Mouse (Mus musculus): Measurements from ENCODE around the gene Tfec. TPM values are rescaled to one million over a fixed set of nuclear protein-coding genes. Genes with fewer than 3 reads are reported as not detected.

The Tfec gene
- total RNA-seq (2015; ENCODE audit: low replicate concordance) (14.0 and 14.4 TPM in 2 replicates), total RNA-seq (2017; ENCODE audit: low replicate concordance) (10.6 and 10.7 TPM in 2 replicates)

DNA sequence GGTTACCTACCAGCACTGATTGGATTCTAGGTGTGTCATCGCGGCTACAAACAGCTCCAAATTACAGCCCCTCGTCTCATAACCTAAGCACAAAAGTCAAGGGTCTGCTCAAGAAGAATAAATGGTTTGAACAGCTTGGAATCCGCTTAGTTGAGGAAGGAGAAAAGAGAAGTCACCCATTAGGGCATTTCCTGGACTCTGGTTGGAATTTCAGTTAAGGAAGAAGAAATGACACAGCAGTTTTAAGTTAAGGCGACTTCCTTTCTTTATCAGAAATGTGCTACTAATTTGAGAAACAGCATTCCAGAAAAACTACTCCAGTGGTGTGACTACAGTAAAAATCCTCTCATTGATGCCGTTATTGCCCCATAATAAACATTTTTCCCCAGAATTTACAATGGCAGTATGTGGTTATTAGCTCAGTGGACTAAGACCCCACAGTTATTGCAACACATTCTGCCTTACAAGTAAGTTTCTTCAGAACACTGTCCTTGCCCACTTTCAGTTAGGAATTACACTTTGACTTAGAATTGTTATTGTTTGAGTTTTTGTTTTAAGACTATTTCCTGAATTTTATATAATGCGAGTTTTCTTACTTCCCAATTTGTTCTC, at the start of gene Tfec:
Tfec (minus strand) TSS at position 191 of the 612 bp plus-strand sequence.
- ATAC-seq (replicated peaks; ENCODE audit: low FRiP score, poor library complexity, severe bottlenecking) = no peak

GRCm38 (mm10) chr6:16947837-16948236, 49.6 kb upstream of the Tfec start:
- no peak for ATAC-seq (replicated peaks; ENCODE audit: low FRiP score, poor library complexity, severe bottlenecking)

DNA sequence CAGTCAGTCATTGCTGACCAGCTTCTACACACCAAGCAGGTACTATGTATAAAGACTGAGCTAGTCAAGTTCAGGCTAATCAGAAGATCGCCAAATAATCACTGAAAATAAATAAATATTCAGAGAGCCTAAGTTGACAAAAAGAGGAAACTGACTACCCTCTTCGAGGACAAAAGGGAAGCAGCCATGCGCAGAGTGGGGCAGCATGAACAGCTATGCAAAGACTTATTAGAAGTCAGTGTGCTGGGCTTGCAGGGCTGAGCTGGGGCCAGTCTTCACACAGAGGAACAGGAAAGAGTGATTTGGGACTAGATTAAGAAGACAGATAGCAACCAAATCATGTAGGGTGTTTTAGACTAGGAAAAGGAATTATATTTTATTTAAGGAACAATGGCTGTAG, 45.3 kb upstream of the Tfec start:
- ATAC-seq (replicated peaks; ENCODE audit: low FRiP score, poor library complexity, severe bottlenecking) = no peak

DNA sequence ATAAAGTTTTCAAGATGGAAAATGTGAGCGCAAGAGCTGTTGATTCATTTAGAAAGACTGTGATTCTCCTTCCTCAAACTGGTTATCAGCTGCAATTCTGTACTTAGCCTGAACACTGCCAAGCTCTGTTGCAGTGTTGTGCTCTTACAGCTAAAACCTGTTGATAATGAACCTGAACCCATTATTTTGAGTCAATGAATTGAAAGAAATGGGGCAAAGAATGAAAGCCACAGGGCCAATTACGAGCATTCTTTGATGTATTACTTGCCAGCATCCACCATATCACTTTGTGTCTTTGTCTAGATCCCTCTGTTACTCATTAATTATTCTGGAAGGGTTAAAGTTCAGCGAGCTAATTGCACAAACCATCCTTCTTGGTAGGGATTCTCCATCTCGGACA, 44.2 kb upstream of the Tfec start:
- no peak for ATAC-seq (replicated peaks; ENCODE audit: low FRiP score, poor library complexity, severe bottlenecking)

GRCm38 (mm10) chr6:16931059-16931458, 32.8 kb upstream of the Tfec start:
- ATAC-seq (replicated peaks; ENCODE audit: low FRiP score, poor library complexity, severe bottlenecking) = no peak

GRCm38 (mm10) chr6:16920111-16920656, 21.9 kb upstream of the Tfec start:
- no peak for ATAC-seq (replicated peaks; ENCODE audit: low FRiP score, poor library complexity, severe bottlenecking)

DNA sequence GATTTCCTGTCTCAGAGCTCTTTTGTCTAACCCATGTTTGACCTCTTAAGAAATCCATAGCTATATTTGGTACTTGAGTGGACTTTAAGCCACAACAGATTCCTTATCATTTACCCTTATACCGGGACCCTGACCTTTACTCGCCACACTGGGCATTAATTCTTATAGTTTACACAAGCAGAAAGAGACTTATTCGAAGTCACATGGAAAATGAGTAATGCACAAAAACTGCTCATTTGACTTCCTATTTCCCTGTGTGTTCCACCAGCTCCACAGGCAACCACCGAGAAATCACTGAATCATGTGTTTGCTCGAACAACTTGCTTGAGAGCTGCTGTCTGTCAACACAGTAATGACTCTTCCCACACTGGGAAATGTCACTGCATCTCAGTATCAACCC, 6.4 kb downstream of the Tfec start:
- ATAC-seq (replicated peaks; ENCODE audit: low FRiP score, poor library complexity, severe bottlenecking) = no peak

DNA sequence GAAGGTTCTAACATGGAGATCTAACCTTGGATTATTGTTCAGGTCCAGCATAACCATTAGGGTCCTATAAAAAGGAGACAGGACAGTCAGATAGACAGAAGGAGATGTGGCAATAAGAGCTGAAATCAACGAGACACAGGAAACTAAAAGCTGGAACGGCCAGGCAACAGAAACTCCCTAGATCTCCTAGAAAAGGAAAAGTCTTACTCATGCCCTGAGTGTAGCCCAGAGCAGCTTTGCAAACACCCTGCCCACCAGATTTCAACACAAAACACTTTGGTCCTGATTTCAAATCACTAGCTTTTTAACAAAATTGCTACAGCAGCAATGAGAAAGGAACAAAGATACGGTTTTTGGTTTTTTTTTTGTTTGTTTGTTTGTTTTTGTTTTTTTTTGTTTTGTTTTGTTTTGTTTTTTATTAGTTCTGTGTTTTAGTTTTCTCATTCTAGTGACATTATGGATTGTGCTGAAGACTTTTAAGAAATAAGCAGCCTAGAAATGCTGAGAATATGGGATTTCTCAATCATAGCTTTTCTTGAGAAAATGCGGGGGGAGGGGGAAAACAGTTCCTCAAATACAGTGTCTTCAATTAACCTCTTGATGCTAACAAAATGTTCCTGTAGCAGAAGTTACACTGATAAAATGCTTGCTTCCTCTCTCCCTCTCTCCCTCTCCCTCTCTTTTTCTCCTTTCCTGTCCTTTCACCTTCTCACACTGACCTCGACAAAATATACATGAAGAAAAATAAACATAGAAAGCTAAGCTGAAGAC, 14.5 kb downstream of the Tfec start:
- ATAC-seq (replicated peaks; ENCODE audit: low FRiP score, poor library complexity, severe bottlenecking) = no peak

DNA sequence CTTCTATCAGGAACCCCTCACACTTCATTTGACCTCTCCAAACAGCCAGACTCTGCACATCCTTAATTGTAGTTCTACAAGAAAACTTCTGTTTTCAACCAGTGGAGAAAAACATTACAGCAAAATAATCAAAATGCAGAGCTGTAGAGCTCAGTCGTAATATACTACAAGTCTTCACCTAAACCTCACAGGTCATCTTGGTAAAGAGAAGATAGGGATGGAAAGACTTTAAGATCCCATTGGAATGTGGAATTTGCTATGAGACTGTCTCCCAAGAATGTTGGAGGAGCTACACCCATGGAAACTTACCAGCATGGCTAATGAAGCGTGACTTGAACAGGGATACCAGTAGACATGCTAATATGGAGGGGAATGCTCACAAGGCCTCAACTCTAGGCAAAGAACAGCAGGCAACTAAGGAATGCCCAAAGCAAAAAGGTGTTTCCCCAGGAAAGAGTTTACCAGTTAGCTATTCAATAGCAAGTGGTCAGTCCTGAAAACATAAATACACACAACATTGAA, 24.2 kb downstream of the Tfec start:
- ATAC-seq (replicated peaks; ENCODE audit: low FRiP score, poor library complexity, severe bottlenecking) = no peak

DNA sequence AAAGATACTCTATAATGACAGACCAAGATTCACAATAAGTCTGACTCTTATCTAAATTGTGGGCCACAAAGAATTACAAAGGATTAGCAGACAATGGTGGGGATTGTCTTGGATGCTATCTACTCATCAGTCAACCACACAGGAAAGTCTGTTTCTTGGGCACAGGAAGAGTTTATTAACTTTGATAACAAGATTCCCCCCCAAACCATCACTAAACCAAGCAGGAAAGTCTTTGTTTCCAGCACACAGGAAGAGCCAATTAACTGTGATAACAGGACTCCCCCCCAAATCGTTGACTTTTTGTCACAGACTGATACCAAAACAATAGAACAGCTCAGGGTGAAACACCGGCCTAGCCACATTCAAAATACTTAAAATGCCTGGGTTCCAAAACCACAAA, 28.2 kb downstream of the Tfec start:
- no peak for ATAC-seq (replicated peaks; ENCODE audit: low FRiP score, poor library complexity, severe bottlenecking)

GRCm38 (mm10) chr6:16868314-16868713, 29.9 kb downstream of the Tfec start:
- no peak for ATAC-seq (replicated peaks; ENCODE audit: low FRiP score, poor library complexity, severe bottlenecking)

- ATAC-seq (replicated peaks; ENCODE audit: low FRiP score, poor library complexity, severe bottlenecking) = no peak
Observed at GRCm38 (mm10) chr6:16862753-16863508, 35.3 kb downstream of the Tfec start.

GRCm38 (mm10) chr6:16862050-16862449, 36.2 kb downstream of the Tfec start:
- no peak for ATAC-seq (replicated peaks; ENCODE audit: low FRiP score, poor library complexity, severe bottlenecking)

DNA sequence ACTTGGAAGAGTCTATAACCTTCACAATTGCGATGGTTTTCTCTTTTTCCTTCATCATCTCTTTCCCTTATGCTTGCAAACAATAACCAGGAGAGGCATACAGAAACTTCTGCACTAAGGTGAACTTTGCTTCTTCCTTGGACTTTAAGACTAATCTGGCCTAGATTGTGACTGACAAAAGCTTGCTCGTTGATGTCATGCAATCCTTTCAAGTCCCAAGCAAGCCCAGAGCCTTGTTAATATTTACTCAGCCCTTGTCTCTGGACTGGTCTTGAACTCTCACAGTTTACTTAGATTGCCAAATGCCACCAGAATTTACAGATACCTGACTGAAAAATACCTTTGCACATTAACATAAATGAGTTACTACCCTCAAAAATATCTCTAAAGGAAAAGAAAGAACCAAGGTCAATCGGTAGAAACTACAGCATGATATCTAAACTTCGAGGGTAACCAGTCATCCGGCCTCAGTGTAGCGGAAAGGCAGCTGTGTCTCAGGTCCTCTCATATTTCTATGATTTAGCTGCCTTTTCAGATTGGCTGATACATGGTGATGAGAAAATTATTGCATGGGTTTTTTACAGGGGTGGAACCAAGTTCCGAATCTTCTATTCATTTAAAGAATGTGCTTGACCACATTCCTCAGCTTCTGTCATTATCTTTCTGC, 42.2 kb downstream of the Tfec start:
- no peak for ATAC-seq (replicated peaks; ENCODE audit: low FRiP score, poor library complexity, severe bottlenecking)

- no peak for ATAC-seq (replicated peaks; ENCODE audit: low FRiP score, poor library complexity, severe bottlenecking)
Observed at GRCm38 (mm10) chr6:16854977-16855376, 43.3 kb downstream of the Tfec start.

GRCm38 (mm10) chr6:16846521-16846920, 51.7 kb downstream of the Tfec start:
- ATAC-seq (replicated peaks; ENCODE audit: low FRiP score, poor library complexity, severe bottlenecking) = no peak

GRCm38 (mm10) chr6:16835631-16836030, 62.6 kb downstream of the Tfec start:
- no peak for ATAC-seq (replicated peaks; ENCODE audit: low FRiP score, poor library complexity, severe bottlenecking)

DNA sequence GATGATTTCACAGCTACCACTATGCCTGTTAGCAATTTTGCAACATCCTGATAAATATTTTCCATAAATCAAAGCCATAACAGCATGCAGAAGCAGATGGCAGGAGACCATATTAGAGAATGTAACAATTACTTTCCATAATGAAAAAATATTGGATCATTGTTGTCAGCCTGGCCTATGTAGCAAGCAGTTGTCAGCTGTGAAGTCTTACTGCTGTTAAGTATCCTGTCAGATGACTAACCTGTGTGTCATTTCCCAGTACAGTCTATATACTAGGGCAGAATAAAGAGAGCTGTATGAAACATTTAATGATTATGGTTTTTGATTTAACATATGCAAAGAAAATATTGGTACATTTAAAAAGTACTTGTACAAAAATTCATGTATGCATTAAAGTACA, 69.9 kb downstream of the Tfec start:
- no peak for ATAC-seq (replicated peaks; ENCODE audit: low FRiP score, poor library complexity, severe bottlenecking)

- ATAC-seq (replicated peaks; ENCODE audit: low FRiP score, poor library complexity, severe bottlenecking) = no peak
Observed at GRCm38 (mm10) chr6:16821985-16822384, 76.3 kb downstream of the Tfec start.

DNA sequence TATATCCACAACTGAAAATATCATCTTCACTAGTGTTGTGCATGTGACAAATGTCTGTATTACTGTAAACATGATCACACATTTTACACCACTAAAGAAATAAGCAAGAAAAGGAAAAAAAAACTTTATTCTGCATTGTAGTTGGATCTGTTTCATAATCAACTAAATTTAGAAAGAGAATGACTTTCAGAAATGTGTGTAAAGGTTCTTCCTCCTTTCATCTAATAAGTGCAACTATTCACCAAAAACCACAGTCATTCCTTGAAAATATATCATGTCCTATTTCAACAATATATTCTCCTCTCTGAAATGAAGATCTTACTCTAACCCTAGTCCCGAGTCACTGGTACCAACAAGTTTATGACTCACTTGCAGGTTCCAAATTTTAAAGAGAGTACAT, 91.9 kb downstream of the Tfec start:
- ATAC-seq (replicated peaks; ENCODE audit: low FRiP score, poor library complexity, severe bottlenecking) = no peak
